Mouse (Mus musculus): ENCODE results near the gene Stac. TPM values are rescaled to one million over a fixed set of nuclear protein-coding genes. Genes with fewer than 3 reads are reported as not detected.

Gene Stac
- total RNA-seq, 1 experiment from 2014 or later = 5.3 TPM

DNA sequence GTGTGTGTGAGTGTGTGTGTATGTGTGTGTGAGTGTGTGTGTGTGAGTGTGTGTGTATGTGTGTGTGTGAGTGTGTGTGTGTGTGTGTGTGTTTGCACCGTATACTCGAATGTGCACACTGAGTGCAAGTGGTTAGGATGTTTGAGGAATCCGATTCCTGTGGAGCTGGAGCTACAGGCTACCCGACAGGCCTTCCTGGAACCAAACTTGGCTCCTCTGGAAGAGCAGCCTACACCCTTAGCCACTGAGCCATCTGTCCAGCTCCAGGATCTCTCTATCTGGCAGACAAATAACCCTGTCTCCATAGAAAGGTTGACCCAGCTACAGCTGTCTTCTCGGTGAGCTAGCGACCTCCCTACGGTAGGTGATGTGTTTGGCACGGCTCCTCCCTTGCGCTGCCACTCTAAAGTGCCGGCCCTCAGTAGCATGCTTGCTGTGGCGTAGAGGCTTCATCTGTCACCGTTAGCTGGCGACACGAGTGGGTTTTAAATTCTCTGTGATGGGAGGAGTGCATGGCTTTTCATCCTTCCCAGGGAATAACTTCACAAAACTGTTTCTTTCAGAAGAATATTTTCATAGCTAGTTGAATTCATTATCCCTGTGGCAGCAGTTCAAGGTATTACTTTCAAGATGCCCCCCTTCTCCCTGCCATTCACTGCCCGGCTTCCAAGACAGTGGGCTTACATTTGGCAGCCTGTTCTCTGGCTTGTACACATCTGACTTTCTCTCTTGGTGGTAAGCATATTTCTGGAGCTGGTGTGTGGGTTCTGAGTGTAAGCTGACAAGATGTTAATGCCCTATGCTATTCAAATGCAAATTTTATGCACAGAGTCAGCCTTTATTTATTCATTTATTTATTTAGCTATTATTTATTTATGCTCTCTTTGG lies 175.3 kb downstream of the Stac start:
- DNase-seq = no peak

Data from adrenal gland, postnatal 25 days (tissue).